Mouse (Mus musculus) limb, embryonic 13.5 days (tissue): Measurements from ENCODE around the gene Hand1. TPM values are rescaled to one million over a fixed set of nuclear protein-coding genes. Genes with fewer than 3 reads are reported as not detected.

Source experiments
- ATAC-seq: fragments of 200-750 bp; cut with Nextera tagmentation; 2 replicates; pipeline ENCODE4 v1.8.0; 2017; ENCODE audit warnings: low read depth, moderate number of reproducible peaks, moderate TSS enrichment; ENCODE audit not compliant: low FRiP score
- H3K27ac ChIP-seq: fragments of 300-500 bp; sonication (generic); 2 replicates; pipeline ENCODE4 v1.5.1; 2015; ENCODE audit warnings: inconsistent platforms, mild to moderate bottlenecking, moderate library complexity
- H3K27me3 ChIP-seq: fragments of 300-500 bp; sonication (generic); 2 replicates; pipeline ENCODE4 v1.6.1; 2015; ENCODE audit warnings: mild to moderate bottlenecking, inconsistent platforms
- H3K36me3 ChIP-seq: fragments of 300-500 bp; sonication (generic); 2 replicates; pipeline ENCODE4 v1.6.1; 2015; ENCODE audit warnings: inconsistent platforms, mild to moderate bottlenecking, moderate library complexity
- H3K4me1 ChIP-seq: fragments of 300-500 bp; sonication (generic); 2 replicates; pipeline ENCODE4 v1.6.1; 2015; ENCODE audit warnings: inconsistent platforms
- H3K4me2 ChIP-seq: fragments of 300-500 bp; sonication (generic); replicated peaks from 2 replicates; pipeline ENCODE4 v1.6.1; 2015; ENCODE audit warnings: inconsistent platforms, mild to moderate bottlenecking, moderate library complexity
- H3K4me3 ChIP-seq: fragments of 300-500 bp; sonication (generic); 2 replicates; pipeline ENCODE4 v1.5.1; 2015; ENCODE audit warnings: moderate library complexity, mild to moderate bottlenecking, inconsistent platforms
- H3K9ac ChIP-seq: fragments of 300-500 bp; sonication (generic); 2 replicates; pipeline ENCODE4 v1.6.1; 2015; ENCODE audit warnings: mild to moderate bottlenecking, inconsistent platforms
- H3K9me3 ChIP-seq: fragments of 300-500 bp; sonication (generic); 2 replicates; pipeline ENCODE4 v1.6.1; 2016; ENCODE audit warnings: inconsistent platforms
- WGBS: fragments of 180-500 bp; shearing (Covaris S2); methylation state at CpG from one replicate; pipeline ENCODE4 v1.1.7; 2015; 5-methylcytosine and 5-hydroxymethylcytosine counted together
- polyA plus RNA-seq: library from polyadenylated mRNA; unstranded; fragments of >200 nt; fragmentation: Nextera tagmentation; extraction: Ambion mirVana; gene quantifications from 2 replicates; pipeline ENCODE4 v1.2.1, GENCODE M21; 2015

The Hand1 gene
- polyA plus RNA-seq, 1 experiment from 2014 or later, result 2.7 TPM

DNA sequence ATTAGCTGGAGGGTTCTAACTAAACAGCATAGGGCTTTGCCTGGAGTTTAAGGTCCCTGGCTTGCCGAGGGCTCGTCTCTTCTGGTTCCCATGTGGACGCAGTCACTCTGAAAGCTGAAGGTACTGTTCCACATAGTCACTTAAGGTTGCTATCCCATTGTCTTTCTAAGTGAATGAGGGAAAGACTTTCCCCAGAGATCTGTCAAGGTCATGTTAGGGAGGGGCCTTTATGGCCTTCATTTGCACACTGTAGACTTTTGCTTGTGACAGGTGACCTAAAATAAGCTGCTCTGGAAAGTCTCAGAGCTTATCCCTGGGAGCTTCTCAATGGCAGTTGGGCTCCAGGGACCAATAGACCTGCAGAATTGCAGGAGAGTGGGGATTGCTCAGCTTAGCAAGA is 19.0 kb downstream of the Hand1 start:
- Histone ChIP-seq H3K9me3 (0 out of 2 replicates have a peak, but pooled peaks cover 2% of the 10 kb centered on the region), H3K4me2 (no peak overlapping the region), H3K4me3 (no peak overlapping the region), H3K27me3 (peaks cover 7% of the 10 kb centered on the region; the same call in 1 of the 2 replicates), H3K9ac (no peak overlapping the region), H3K36me3 (peaks cover 45% of the 10 kb centered on the region), H3K27ac (no peak overlapping the region), H3K4me1 (no peaks in the 10 kb centered on the region)
- ATAC-seq, result no peak
- 84% methylated on average over 3 of the region's 3 CpGs for WGBS

DNA sequence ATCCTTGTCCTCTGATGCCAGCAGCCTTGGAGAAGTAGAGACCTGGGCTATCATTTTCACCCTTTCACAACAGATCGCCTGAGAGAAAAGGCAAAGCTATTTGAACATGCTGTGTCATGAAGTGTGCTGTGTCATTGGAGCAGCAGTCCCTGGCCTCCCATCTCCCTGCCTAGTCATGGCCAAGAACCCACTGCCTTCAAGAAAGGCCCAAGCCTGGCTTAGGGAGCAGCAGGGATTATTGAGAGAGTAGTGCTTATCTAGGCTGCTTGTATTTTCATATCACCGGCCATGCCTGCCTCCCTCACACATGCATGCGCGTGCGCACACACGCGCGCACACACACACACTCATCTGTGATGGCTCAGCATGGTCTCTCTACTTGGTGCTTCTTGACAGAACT is 20.4 kb downstream of the Hand1 start:
- no peak overlapping the region for H3K4me3 ChIP-seq
- 0 out of 2 replicates have a peak, but pooled peaks cover 2% of the 10 kb centered on the region for H3K27me3 ChIP-seq
- no peak for ATAC-seq
- H3K4me1 ChIP-seq, result no peaks in the 10 kb centered on the region
- no peak overlapping the region for H3K4me2 ChIP-seq
- no peak overlapping the region for H3K27ac ChIP-seq
- no peak overlapping the region for H3K9ac ChIP-seq
- H3K9me3 ChIP-seq, result no peaks in the 10 kb centered on the region
- H3K36me3 ChIP-seq, result peaks cover 58% of the 10 kb centered on the region
- WGBS, result 93% methylated on average over 8 of the region's 8 CpGs

DNA sequence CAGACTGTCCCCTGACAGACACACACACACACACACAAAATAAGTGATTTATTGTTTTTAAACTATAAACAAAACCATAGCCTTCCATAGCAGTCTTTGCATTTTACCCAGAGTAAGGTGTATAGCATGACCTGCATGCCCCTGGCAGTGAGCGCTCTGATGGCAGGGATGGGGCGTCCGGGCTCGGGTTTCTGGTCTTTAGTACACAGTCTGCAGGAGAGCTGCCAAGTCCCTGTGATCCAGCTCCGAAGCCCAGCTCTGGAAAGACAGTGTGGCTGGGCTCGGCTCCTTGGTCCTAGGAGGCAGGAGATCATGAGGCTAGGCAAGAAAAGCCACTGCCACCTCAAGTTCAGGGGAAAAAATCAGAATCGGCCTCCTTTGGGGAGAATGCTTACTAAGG is 21.6 kb downstream of the Hand1 start:
- Histone ChIP-seq H3K4me1 (no peaks in the 10 kb centered on the region), H3K4me2 (no peak overlapping the region), H3K36me3 (peaks cover 66% of the 10 kb centered on the region), H3K9ac (no peak overlapping the region), H3K27me3 (0 out of 2 replicates have a peak, but pooled peaks cover 2% of the 10 kb centered on the region), H3K4me3 (no peak overlapping the region), H3K27ac (no peak overlapping the region), H3K9me3 (no peaks in the 10 kb centered on the region)
- WGBS, result 85% methylated on average over 7 of the region's 7 CpGs
- ATAC-seq, result no peak

DNA sequence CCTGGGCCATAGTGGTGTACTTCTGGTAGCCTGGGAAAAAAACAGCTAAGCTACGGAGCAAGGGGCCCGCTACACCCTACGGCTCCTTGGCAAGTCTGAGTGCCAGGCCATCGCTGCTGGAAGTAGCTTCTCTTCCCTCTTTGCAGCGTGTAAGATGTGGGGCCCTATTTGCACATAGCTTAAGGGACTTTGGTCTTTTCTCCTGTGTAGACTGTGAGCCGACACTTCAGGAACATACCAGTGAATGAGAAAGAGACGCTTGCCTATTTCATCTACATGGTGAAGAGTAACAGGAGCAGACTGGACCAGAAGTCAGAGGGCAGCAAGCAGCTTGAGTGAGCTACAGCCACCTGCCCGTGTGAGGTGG is 22.9 kb downstream of the Hand1 start:
- H3K9me3 ChIP-seq, result no peaks in the 10 kb centered on the region
- peaks cover 66% of the 10 kb centered on the region for H3K36me3 ChIP-seq
- H3K4me2 ChIP-seq, result no peak overlapping the region
- no peak for ATAC-seq
- H3K4me1 ChIP-seq, result no peaks in the 10 kb centered on the region
- H3K27ac ChIP-seq, result no peak overlapping the region
- H3K4me3 ChIP-seq, result no peak overlapping the region
- H3K9ac ChIP-seq, result no peak overlapping the region
- no peaks in the 10 kb centered on the region for H3K27me3 ChIP-seq
- 92% methylated on average over 8 of the region's 8 CpGs for WGBS

DNA sequence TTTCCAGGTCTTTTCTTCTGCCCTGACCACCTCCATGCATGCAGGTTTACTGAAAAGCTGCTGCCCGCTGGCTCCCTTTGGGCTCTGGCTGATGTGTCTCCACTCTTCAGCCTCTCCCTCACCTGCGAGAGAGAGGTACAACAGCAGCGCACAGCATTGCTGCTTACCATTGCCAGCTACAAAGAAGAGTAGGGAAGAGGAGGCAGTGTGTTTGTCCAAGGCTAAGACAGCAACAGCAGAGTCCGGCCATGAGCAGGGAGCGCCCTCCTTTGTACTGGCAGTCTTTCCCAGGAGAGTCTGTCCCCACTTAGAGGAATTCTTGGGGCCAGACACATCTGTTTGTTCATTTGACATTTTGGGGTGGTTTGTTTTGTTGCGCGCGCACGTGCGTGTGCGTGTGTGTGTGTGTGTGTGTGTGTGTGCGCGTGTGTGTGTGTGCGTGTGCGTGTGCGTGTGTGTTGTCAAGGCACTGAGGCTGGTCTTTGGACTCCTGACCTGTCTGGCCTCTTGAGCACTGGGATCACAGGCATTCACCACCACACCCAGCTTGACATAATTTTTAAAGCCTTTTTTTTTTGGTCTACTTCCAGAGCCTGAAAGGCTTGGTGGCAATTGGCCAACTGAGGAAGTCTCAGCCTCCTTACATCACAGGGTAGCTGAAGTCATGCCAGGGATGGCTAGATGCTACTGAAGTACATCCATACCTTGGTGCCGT is 23.4 kb downstream of the Hand1 start:
- no peaks in the 10 kb centered on the region for H3K4me1 ChIP-seq
- H3K27ac ChIP-seq, result no peak overlapping the region
- H3K27me3 ChIP-seq, result no peaks in the 10 kb centered on the region
- H3K36me3 ChIP-seq, result peaks cover 66% of the 10 kb centered on the region
- no peaks in the 10 kb centered on the region for H3K9me3 ChIP-seq
- no peak for ATAC-seq
- no peak overlapping the region for H3K9ac ChIP-seq
- H3K4me2 ChIP-seq, result no peak overlapping the region
- 93% methylated on average over 17 of the region's 17 CpGs for WGBS
- no peak overlapping the region for H3K4me3 ChIP-seq

DNA sequence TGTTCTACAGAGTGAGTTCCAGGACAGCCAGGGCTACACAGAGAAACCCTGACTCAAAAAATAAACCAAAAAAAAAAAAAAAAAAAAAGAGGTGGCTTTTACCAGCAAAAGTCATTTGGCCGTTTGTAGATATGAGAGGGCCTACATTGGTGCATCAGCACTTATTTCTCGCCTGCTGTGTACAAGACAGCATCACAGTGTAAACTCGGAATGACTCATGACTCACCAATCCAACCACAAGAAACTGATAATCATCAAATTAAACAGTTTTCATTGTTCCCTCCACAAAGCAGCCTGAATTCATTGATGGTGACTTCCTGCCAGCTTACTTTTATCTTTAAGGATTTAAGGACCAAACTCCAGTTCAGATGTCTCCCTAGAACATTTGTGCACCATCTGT is 27.6 kb downstream of the Hand1 start:
- 52% methylated on average over 3 of the region's 3 CpGs for WGBS
- no peaks in the 10 kb centered on the region for H3K9me3 ChIP-seq
- no peak overlapping the region for H3K4me3 ChIP-seq
- no peak for ATAC-seq
- no peak overlapping the region for H3K27ac ChIP-seq
- no peak overlapping the region for H3K9ac ChIP-seq
- H3K4me2 ChIP-seq, result no peak overlapping the region
- no peaks in the 10 kb centered on the region for H3K27me3 ChIP-seq
- H3K4me1 ChIP-seq, result peaks cover 26% of the 10 kb centered on the region
- H3K36me3 ChIP-seq, result peaks cover 35% of the 10 kb centered on the region

DNA sequence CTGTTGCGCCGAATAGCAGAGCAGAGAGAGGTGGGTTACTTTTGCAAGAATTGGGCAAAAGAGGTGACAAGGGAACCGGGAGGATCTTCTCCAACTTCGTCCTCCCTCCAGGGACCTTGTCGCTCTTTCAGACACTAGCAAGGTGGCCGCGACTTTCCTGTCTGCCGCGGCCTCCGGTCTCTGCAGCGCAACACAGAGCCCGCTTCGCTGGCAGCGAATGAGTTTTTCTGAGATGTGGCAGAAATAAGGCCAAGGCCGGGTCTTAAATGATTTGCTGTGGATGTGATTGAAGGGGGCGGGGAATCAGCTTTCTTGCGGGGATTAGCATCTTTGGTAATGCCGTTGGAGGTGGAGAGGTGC is 30.1 kb downstream of the Hand1 start:
- Histone ChIP-seq H3K27ac (no peak overlapping the region), H3K9ac (peak overlapping the region; percentile 95), H3K4me1 (peaks cover 28% of the 10 kb centered on the region), H3K36me3 (peaks cover 11% of the 10 kb centered on the region), H3K27me3 (no peaks in the 10 kb centered on the region), H3K9me3 (no peaks in the 10 kb centered on the region), H3K4me3 (peak overlapping the region; percentile 98), H3K4me2 (peak overlapping the region; percentile 98)
- WGBS, result under 1% methylated on average over 18 of the region's 18 CpGs
- no peak for ATAC-seq

DNA sequence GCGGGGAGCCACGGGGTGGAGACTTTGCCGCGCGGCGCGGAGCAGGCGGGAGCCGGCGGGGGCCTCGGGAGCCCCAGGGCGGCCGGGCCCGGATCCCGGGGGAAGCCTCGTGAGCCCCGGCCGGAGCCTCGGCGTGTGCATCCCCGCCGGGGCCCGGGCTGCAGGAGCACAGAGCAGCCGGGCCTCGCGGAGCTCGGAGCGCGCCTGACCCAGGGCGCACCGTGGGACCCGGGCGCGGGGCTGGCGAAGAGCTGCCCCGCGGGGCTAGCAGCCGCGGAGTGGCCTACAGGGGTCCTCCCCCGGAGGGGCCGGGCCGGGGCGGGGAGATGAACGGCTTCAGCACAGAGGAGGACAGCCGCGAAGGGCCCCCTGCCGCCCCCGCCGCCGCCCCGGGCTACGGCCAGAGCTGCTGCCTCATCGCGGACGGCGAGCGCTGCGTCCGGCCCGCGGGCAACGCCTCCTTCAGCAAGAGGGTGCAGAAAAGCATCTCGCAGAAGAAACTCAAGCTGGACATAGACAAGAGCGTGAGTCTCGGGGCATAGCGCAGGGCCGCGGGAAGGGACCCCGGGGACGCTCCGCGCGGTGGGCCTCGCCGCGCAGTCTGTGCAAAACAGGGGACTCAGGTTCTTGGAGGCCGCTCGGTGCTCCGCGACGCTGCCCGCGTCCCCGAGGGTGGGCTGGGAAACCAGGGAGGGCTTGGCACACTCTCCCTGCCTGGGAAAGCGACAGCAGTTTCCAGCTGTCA is 30.7 kb downstream of the Hand1 start:
- under 1% methylated on average over 83 of the region's 85 CpGs for WGBS
- Histone ChIP-seq H3K4me2 (peak overlapping the region; percentile 98), H3K9ac (peak overlapping the region; percentile 95), H3K9me3 (no peaks in the 10 kb centered on the region), H3K4me3 (peak overlapping the region; percentile 98), H3K36me3 (peaks cover 8% of the 10 kb centered on the region; the same call in 1 of the 2 replicates), H3K27ac (no peak overlapping the region), H3K4me1 (peaks cover 28% of the 10 kb centered on the region), H3K27me3 (no peaks in the 10 kb centered on the region)
- peak; percentile 49; the same call in 1 of the 2 replicates for ATAC-seq

DNA sequence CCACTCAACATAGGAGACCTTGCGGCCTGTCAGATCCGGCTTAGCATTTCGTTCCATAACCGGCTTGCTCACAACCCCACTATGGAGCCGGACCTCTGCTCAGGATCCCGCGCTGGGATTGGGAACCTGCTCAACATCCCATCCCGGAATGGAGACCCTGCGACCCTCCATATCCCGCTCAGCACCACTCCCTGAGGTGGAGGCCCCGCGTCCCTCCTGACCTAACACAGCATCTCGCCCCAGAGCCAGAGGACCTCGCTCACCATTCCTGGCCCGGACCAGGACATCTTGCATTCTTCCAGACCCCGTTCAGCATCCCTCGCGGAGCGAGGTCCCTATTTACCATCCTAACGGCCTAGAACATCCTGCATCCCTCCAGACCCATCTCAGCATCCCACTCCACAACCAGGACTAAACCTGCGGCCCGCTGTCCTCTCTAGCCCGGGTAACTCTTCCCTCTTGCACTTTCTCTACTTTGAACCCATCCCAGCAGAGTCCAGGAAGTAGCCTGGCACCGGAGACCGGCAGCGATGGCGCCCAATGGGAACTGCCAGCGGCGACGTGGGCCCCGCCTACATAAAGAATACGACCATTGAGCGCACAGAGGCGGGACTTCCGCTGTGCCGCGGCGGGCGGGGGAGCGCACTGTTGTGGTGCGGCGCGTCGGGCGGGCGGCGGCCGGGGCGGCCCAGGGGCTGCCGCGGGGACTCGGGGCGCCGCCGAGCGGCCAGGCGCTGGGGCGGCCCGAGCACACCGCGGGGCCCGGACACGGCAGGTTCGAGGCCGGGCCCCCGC is 31.4 kb downstream of the Hand1 start, which contains the start of gene Sap30l:
Gene Sap30l (plus strand): TSS at position 667 of the 795 bp plus-strand sequence.
- peak; percentile 95 for ATAC-seq
- no peaks in the 10 kb centered on the region for H3K9me3 ChIP-seq
- peak within 1 kb of the TSS; percentile 98 for H3K4me2 ChIP-seq
- H3K27ac ChIP-seq, result peak within 1 kb of the TSS; percentile 61; the same call in 1 of the 2 replicates
- H3K4me3 ChIP-seq, result peak within 1 kb of the TSS; percentile 98
- H3K9ac ChIP-seq, result peak within 1 kb of the TSS; percentile 95
- H3K27me3 ChIP-seq, result no peaks in the 10 kb centered on the region
- under 1% methylated on average over 65 of the region's 66 CpGs for WGBS
- peaks cover under 1% of the 10 kb centered on the region; the same call in 1 of the 2 replicates for H3K36me3 ChIP-seq
- H3K4me1 ChIP-seq, result peaks cover 28% of the 10 kb centered on the region

DNA sequence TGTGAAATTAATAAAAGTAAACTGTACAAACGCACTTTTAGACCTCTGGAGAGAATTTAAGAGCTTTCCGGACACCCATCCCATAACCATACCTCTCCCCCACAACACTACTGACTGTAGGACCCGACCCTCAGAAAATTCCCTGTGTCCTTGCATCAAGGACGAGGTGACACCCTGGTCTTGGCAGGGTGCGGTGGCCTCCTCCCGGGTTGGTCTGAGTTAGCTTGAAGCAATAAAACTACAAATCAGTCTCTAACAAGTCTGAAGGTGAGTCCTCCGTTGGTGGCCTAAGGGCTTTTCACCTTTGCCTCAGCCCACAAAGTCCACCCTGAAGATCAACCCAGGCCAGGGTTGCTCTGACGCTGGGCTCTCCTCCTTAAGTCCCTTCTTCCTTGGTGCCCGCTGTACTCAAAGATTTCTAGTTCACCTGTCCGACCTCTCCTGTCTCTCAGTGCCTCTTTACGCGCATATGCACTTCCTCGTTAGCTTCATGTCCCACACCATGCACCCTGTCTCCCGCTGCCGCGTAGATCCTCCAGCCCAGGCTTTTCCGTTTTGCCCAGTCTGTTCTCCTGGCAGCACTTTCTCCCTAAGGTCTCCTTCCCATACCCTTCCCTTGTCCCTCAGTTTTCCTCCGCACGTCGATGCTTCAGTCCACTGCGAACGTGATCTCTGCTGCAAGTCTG is 32.2 kb downstream of the Hand1 start:
- no peaks in the 10 kb centered on the region for H3K27me3 ChIP-seq
- H3K9me3 ChIP-seq, result no peaks in the 10 kb centered on the region
- H3K36me3 ChIP-seq, result no peaks in the 10 kb centered on the region
- WGBS, result 12% methylated on average over 22 of the region's 22 CpGs
- H3K9ac ChIP-seq, result peak overlapping the region; percentile 95
- peaks cover 28% of the 10 kb centered on the region for H3K4me1 ChIP-seq
- H3K4me3 ChIP-seq, result peak overlapping the region; percentile 98
- no peak for ATAC-seq
- H3K4me2 ChIP-seq, result peak overlapping the region; percentile 98
- H3K27ac ChIP-seq, result no peak overlapping the region

DNA sequence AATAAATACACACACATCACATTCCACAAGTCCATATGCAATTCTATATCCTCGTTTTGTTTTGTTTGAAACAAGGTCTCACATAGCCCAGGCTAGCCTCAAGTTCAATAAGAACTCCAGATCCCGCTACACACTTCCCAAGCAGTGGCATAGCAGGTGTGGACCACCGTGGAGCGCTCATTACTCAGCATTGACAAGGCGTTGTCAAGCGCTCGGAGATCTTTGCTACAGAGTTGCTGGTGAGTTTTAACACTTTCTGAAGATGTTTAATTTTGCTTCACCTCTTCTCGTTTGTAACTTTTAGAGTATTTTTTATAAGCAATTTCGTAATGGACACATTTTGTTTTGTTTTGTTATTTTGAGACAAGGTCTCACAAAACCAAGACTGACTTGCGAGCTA is 33.2 kb downstream of the Hand1 start:
- WGBS, result 83% methylated on average over 10 of the region's 10 CpGs
- no peaks in the 10 kb centered on the region for H3K9me3 ChIP-seq
- no peak for ATAC-seq
- H3K27ac ChIP-seq, result no peak overlapping the region
- no peak overlapping the region for H3K4me3 ChIP-seq
- H3K4me2 ChIP-seq, result no peak overlapping the region
- peaks cover 28% of the 10 kb centered on the region for H3K4me1 ChIP-seq
- 0 out of 2 replicates have a peak, but pooled peaks cover 3% of the 10 kb centered on the region for H3K27me3 ChIP-seq
- H3K36me3 ChIP-seq, result no peaks in the 10 kb centered on the region
- no peak overlapping the region for H3K9ac ChIP-seq
